Mouse (Mus musculus) hindbrain, postnatal 0 days (tissue): ENCODE measurements around the gene Kcnj6. TPM values are rescaled to one million over a fixed set of nuclear protein-coding genes. Genes with fewer than 3 reads are reported as not detected.

ENCODE experiments used
- ATAC-seq: fragments of 200-750 bp; cut with Nextera tagmentation; 2 replicates; pipeline ENCODE4 v1.8.0; 2017; ENCODE audit warnings: mild to moderate bottlenecking, moderate TSS enrichment, moderate library complexity
- DNase-seq: peaks from one replicate; pipeline ENCODE4 v3.0.0-alpha.2; 2015; ENCODE audit warnings: low spot score
- H3K27ac ChIP-seq: fragments of 300-500 bp; sonication (generic); 2 replicates; pipeline ENCODE4 v1.5.1; 2014; ENCODE audit warnings: mild to moderate bottlenecking
- H3K27me3 ChIP-seq: fragments of 300-500 bp; sonication (generic); 2 replicates; pipeline ENCODE4 v1.6.1; 2014; ENCODE audit warnings: low read length, mixed read lengths; ENCODE audit not compliant: insufficient read depth
- H3K36me3 ChIP-seq: fragments of 300-500 bp; sonication (generic); 2 replicates; pipeline ENCODE4 v1.6.1; 2014; ENCODE audit warnings: low read length, mixed read lengths; ENCODE audit not compliant: insufficient read depth
- H3K4me1 ChIP-seq: fragments of 300-500 bp; sonication (generic); 2 replicates; pipeline ENCODE4 v1.6.1; 2014; ENCODE audit warnings: antibody characterized with exemption, low read length, mixed read lengths; ENCODE audit not compliant: insufficient read depth
- H3K4me2 ChIP-seq: fragments of 300-500 bp; sonication (generic); 2 replicates; pipeline ENCODE4 v1.6.1; 2014; ENCODE audit warnings: low read depth, mild to moderate bottlenecking, low read length, moderate library complexity, mixed read lengths
- H3K4me3 ChIP-seq: fragments of 300-500 bp; sonication (generic); 2 replicates; pipeline ENCODE4 v1.5.1; 2014; ENCODE audit warnings: low read length
- H3K9ac ChIP-seq: fragments of 300-500 bp; sonication (generic); replicated peaks from 2 replicates; pipeline ENCODE4 v1.6.1; 2014; ENCODE audit warnings: mild to moderate bottlenecking, low read length, moderate library complexity, mixed read lengths
- H3K9me3 ChIP-seq: fragments of 300-500 bp; sonication (generic); 2 replicates; pipeline ENCODE4 v1.6.1; 2016; ENCODE audit warnings: low read length, mixed read lengths
- CTCF ChIP-seq: IDR thresholded peaks from 2 replicates; pipeline ENCODE4 v1.5.1; 2016; ENCODE audit warnings: antibody characterized with exemption, control low read depth, low read depth
- WGBS: fragments of 180-500 bp; shearing (Covaris S2); extraction: QIAGEN DNeasy Blood & Tissue Kit; methylation state at CpG from one replicate; pipeline ENCODE4 v1.1.7; 2014; 5-methylcytosine and 5-hydroxymethylcytosine counted together
- polyA plus RNA-seq: library from polyadenylated mRNA; unstranded; fragments of >200 nt; fragmentation: Nextera tagmentation; extraction: Ambion mirVana; gene quantifications from 2 replicates; pipeline ENCODE4 v1.2.1, GENCODE M21; 2015
- total RNA-seq: library from RNA; depleted of rRNA; stranded (reverse); fragments of >200 nt; gene quantifications from 2 replicates; pipeline ENCODE4 v1.2.3, GENCODE M21; 2014

Gene Kcnj6
- total and polyA plus RNA-seq, 2 experiments from 2014 or later = 4.3 to 18.3 TPM

GRCm38 (mm10) chr16:94745016-94745415 lies 252.5 kb downstream of the Kcnj6 start:
- H3K4me1 ChIP-seq = peaks cover 6% of the 10 kb centered on the region; the same call in 1 of the 2 replicates
- no peak for ATAC-seq
- H3K27me3 ChIP-seq = no peaks in the 10 kb centered on the region
- DNase-seq = peak; percentile 45
- no peak overlapping the region for H3K4me3 ChIP-seq
- H3K9ac ChIP-seq = no peak overlapping the region
- H3K9me3 ChIP-seq = no peaks in the 10 kb centered on the region
- H3K27ac ChIP-seq = no peak overlapping the region
- no peak overlapping the region for H3K4me2 ChIP-seq
- no peak for TF ChIP-seq CTCF
- 52% methylated on average over 9 of the region's 9 CpGs for WGBS
- no peaks in the 10 kb centered on the region for H3K36me3 ChIP-seq

DNA sequence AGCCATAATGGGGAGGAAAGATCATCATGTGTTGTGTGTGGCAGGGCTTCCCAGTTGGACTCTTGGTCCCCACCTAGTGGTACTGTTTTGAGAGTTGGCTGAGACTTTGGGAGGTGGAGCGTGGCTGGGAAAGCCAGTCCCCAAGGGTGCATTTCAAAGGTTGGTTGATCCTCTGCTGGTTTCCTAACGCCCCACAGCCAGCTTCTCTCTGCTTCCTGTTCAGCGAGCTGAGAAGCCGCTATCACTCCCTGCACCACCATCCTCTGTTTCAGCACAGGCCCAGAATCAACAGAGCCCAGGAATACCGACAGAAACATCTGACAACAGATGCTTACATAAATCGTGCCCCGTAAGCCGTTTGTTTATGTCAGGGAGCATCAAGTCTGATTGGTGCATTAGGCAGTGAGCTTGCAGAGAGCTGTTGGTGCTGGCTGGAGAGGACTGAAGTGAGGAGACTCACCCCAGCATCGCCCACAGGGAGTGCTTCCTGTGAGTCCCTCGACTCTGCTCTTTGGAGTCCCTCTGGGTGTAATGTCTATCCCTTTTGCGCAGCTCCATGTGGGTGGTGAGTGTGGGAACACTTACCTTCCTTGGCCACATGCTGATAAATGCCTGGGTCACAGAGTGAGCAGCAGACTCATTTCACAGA lies 253.5 kb downstream of the Kcnj6 start:
- H3K4me3 ChIP-seq = no peak overlapping the region
- 0 out of 2 replicates have a peak overlapping the region, but pooled peaks have one; percentile 20 for H3K27ac ChIP-seq
- DNase-seq = peak; percentile 79
- peaks cover 6% of the 10 kb centered on the region; the same call in 1 of the 2 replicates for H3K4me1 ChIP-seq
- H3K27me3 ChIP-seq = no peaks in the 10 kb centered on the region
- no peak overlapping the region for H3K9ac ChIP-seq
- 5% methylated on average over 11 of the region's 11 CpGs for WGBS
- no peaks in the 10 kb centered on the region for H3K36me3 ChIP-seq
- peak; percentile 77 for TF ChIP-seq CTCF
- no peaks in the 10 kb centered on the region for H3K9me3 ChIP-seq
- ATAC-seq = peak; percentile 74
- peak overlapping the region; percentile 36; the same call in 1 of the 2 replicates for H3K4me2 ChIP-seq

DNA sequence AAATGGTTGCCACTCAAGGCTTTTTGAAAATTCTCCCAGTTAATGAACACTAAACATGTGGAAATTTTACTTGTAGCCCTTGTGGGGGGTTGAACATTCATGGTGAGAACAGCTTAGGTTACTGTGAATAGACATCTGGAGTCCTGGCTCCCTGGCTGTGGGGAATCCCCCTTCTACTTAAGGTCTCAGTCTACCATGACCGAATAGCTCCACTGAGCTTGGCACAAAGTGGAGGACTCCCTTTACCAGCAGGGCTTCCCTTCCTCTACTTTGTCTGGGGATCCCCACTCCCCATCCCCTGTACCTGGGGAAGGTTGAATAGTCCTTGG lies 260.2 kb downstream of the Kcnj6 start:
- TF ChIP-seq CTCF = no peak
- ATAC-seq (no peak), DNase-seq (no peak)
- Histone ChIP-seq H3K9me3 (no peaks in the 10 kb centered on the region), H3K4me3 (no peak overlapping the region), H3K4me1 (no peaks in the 10 kb centered on the region), H3K27me3 (no peaks in the 10 kb centered on the region), H3K36me3 (no peaks in the 10 kb centered on the region), H3K9ac (no peak overlapping the region), H3K27ac (no peak overlapping the region), H3K4me2 (no peak overlapping the region)
- WGBS = 79% methylated on average over 1 of the region's 1 CpGs

DNA sequence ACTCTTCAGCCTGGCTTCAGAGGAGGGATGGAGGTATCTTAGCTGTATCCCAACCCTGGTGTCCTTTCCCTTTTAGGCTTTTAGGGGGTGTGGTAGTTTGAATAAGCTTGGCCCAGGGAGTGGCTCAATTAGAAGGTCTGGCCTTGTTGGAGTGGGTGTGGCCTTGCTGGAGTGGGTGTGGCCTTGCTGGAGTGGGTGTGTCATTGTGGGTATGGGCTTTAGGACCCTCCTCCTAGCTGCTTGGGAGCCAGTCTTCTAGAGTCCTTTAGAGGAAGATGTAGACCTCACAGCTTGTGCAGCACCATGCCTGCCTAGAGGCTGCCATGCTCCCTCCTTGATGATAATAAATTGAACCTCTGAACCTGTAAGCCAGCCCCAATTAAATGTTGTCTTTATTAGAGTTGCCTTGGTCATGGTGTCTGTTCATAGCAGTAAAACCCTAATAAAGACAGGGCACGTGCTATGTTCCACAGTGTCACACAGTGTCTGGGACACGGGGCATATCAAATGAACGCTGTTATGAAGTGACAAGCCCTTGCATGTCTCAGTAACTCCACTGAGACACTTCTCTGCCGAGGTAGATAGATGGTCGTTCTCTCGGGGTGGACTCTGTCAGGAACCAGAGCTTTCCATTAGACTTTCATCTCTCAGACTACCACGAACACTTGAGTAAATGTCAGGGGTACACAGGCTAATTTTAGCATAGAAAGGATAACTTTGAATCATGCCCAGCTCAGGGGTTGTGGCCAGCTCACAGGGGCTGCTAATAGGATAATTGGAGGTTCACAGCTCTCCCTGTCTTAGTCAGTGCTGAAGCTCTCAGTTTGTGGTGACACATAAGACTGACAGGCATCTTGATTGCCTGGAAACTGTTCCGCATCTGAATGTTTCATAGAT lies 260.8 kb downstream of the Kcnj6 start:
- Histone ChIP-seq H3K27me3 (no peaks in the 10 kb centered on the region), H3K4me3 (no peak overlapping the region), H3K9ac (no peak overlapping the region), H3K36me3 (no peaks in the 10 kb centered on the region), H3K9me3 (no peaks in the 10 kb centered on the region), H3K4me2 (no peak overlapping the region), H3K4me1 (no peaks in the 10 kb centered on the region), H3K27ac (no peak overlapping the region)
- TF ChIP-seq CTCF = no peak
- ATAC-seq (no peak), DNase-seq (no peak)
- WGBS = 83% methylated on average over 8 of the region's 8 CpGs

DNA sequence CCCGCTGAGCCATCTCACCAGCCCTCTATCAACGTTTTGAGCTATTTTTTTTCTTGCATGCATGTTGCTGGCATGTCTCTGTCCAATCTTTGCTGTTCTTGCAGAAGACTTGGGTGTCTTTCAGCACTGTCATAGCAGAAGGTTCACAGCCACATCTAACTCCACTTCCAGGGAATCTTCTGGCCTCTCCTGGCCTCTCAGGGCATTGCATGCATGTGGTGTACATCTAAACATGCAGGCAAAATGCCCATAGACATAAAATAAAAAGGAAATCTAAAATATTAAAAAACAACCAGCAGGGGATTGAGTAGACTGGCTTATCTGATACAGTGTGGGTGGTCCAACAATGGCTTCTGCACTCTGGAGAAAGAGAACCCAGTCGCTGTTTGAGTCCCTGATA lies 262.0 kb downstream of the Kcnj6 start:
- WGBS = 67% methylated on average over 3 of the region's 3 CpGs
- Histone ChIP-seq H3K9ac (no peak overlapping the region), H3K36me3 (no peaks in the 10 kb centered on the region), H3K4me1 (no peaks in the 10 kb centered on the region), H3K27me3 (no peaks in the 10 kb centered on the region), H3K4me2 (no peak overlapping the region), H3K27ac (no peak overlapping the region), H3K4me3 (no peak overlapping the region), H3K9me3 (no peaks in the 10 kb centered on the region)
- DNase-seq (no peak), ATAC-seq (no peak)
- peak; percentile 43; the same call in 1 of the 2 replicates for TF ChIP-seq CTCF

- WGBS = 67% methylated on average over 12 of the region's 12 CpGs
- no peak overlapping the region for H3K4me2 ChIP-seq
- H3K9ac ChIP-seq = no peak overlapping the region
- no peak overlapping the region for H3K4me3 ChIP-seq
- H3K9me3 ChIP-seq = no peaks in the 10 kb centered on the region
- H3K36me3 ChIP-seq = no peaks in the 10 kb centered on the region
- no peaks in the 10 kb centered on the region for H3K27me3 ChIP-seq
- ATAC-seq (no peak), DNase-seq (no peak)
- no peak overlapping the region for H3K27ac ChIP-seq
- H3K4me1 ChIP-seq = no peaks in the 10 kb centered on the region
- no peak for TF ChIP-seq CTCF
Observed at GRCm38 (mm10) chr16:94731027-94731426, 266.5 kb downstream of the Kcnj6 start.

- Histone ChIP-seq H3K4me2 (no peak overlapping the region), H3K4me1 (no peaks in the 10 kb centered on the region), H3K9me3 (no peaks in the 10 kb centered on the region), H3K9ac (no peak overlapping the region), H3K4me3 (no peak overlapping the region), H3K27me3 (no peaks in the 10 kb centered on the region), H3K36me3 (no peaks in the 10 kb centered on the region), H3K27ac (no peak overlapping the region)
- ATAC-seq = no peak
- DNase-seq = no peak
- WGBS = 90% methylated on average over 6 of the region's 6 CpGs
- TF ChIP-seq CTCF = no peak
Observed at GRCm38 (mm10) chr16:94729236-94729635, 268.3 kb downstream of the Kcnj6 start.
